Mouse (Mus musculus) liver, postnatal 0 days (tissue): ENCODE results near the gene Zfp984.

Source experiments
- CTCF ChIP-seq: sonication (generic); IDR thresholded peaks from 2 replicates; pipeline ENCODE4 v1.5.1; 2016; ENCODE audit warnings: antibody characterized with exemption, low read depth
- EP300 ChIP-seq: IDR thresholded peaks from 2 replicates; pipeline ENCODE4 v1.6.1; 2016; ENCODE audit warnings: antibody characterized with exemption, low read depth, mild to moderate bottlenecking

GRCm38 (mm10) chr4:147848584-147848991 is 39.0 kb upstream of the Zfp984 start:
- TF ChIP-seq CTCF (no peak), EP300 (peak; percentile 24; the same call in 1 of the 2 replicates)
